Mouse (Mus musculus): ENCODE measurements around the gene Desi2. TPM values are rescaled to one million over a fixed set of nuclear protein-coding genes. Genes with fewer than 3 reads are reported as not detected.

Gene Desi2
- 10 to 100 TPM; 35.9 to 37.3 TPM for polyA plus RNA-seq (2017; shearing (Covaris generic))

GRCm38 (mm10) chr1:178187216-178187791 lies at the start of gene Desi2:
TSS of gene Desi2 (plus strand) at chr1:178187417.

Other genes with a start within 250 kb of the Desi2 start
- under 1 TPM in 1 of 2 experiments, not detected in 1; 0.16 TPM for gene Catspere2, start 204.0 kb upstream of the Desi2 start, polyA plus RNA-seq (2017; shearing (Covaris generic))
- 100 to 1,000 TPM; 149 to 191 TPM for gene Cox20, start 131.7 kb downstream of the Desi2 start, polyA plus RNA-seq (2017; shearing (Covaris generic))
- gene Hnrnpu, start 150.4 kb downstream of the Desi2 start, polyA plus RNA-seq (2017; shearing (Covaris generic)), result 100 to 1,000 TPM; 764 to 871 TPM
- gene Efcab2, start 218.7 kb downstream of the Desi2 start, polyA plus RNA-seq (2017; shearing (Covaris generic)), result 1 to 10 TPM; 3.3 to 6.0 TPM

All from activated CD4-positive, CD25-positive, alpha-beta regulatory T cell (primary cell).